Mouse (Mus musculus): ENCODE measurements around the gene Foxo4.

Gene Foxo4

DNA sequence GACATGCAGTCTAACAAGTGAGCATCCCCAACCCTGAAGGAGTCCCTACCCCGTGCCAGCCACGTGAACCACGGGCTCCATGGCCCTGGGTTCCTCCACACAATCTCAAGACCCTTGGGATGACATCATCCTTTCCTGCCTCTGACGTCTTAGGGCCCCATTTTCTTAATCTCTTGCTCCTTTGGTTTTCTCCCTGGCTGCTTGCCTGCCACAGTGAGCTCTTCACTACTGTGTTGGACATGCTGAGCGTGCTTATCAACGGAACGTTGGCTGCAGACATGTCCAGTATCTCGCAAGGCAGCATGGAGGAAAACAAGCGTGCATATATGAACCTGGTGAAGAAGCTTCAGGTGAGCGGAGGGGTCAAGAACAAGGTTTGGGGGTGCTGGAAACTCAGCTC lies 35.8 kb downstream of the Foxo4 start:
- peak; percentile 31 to 59 for DNase-seq (ENCODE audit: low spot score in 2 of 2)

DNA sequence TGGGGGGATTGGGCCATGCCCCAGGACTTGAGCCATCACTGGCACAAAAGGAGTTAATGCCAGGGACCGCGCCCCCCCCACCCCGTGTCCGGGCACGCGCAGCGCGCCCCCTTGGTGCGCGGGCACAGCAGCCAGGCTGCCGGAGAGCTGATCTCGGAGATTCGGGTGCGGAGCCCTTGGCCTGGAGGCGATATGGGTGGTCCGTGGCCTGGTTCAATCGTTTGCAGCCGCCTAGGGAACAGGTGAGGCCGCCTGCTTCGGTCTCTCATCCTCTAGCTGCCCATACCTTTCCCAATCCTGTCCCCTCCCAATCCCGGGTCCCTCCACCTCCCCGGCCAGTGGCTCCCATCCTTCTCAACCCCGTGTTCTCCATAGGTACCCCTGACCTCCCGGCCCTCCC lies 44.7 kb downstream of the Foxo4 start, which contains the start of gene Nlgn3:
Nlgn3 (plus strand) TSS at position 114 of the 400 bp plus-strand sequence.
- DNase-seq (ENCODE audit: low spot score in 2 of 2): no peak

DNA sequence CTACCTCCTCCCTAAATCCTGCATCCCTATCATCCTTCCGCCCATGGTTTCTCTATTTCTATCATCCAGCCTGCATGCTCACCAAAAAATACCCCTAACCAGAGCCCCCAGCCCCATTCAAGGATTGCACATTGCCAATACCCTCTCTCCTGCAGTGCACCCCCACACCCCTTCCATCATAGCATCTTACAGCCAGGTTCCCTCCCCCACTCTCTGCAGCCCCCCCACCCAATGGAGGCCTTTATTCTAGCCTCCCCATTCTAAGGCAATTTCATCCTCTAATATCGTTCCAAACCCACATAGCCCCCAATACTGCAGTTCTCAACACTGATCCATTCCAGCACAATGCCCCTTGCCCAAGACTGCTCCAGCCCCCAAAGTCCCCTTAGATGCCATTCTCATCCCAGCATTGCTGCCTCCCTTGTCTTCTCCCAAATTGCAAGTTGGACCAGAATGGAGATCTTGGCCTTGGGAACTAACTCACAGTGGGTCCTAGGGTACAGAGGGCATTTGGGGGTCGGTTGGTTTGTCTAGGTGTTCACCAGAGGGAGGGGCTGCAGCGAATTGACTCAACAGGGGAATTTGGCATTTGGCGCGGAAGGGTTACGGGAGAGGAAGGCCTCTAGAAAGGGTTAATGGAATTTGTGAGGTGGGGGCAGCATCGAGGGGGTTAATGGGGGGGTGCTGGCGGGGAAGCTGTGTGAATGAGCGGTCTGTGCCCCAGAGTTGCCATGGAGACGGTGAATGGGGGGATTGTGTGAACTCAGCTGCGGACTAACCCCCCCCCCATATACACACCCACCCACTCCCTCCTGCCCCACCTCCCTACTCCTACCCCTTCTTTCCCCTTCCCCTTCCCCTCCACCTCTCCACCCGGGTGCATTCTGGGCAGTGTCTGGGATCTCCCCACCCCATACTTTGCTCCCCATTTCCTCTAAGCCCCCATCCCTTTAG lies 45.4 kb downstream of the Foxo4 start:
- DNase-seq (ENCODE audit: low spot score in 2 of 2): no peak

DNA sequence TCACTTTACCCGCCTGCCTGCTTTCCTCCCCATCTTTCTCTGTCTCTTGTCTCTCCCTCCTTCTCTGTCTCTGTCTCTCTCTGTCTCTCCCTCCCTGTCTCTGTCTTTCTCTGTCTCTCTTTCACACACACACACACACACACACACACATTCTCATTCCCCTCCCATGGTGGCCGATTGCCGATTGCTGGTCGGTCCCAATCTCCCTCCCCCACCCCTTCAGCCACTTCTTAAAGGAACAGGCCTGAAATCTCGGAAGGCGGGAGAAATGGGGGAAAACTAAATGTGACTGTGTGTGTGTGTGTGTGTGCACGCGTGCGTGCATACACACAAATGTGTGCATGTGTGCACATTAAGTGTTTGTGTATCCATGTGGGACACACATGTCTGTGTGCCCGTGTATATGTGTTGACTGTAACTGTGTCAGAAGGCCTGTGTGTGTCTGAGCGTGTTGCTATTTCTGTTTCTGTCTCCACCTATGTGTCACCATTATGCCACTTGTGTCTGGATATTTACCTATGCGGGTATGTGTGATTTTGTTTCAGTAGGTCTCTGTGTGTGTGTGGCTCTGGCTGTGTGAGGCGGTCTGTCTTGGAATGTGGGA lies 46.2 kb downstream of the Foxo4 start:
- DNase-seq (ENCODE audit: low spot score in 2 of 2): no peak

- no peak for DNase-seq (ENCODE audit: low spot score in 2 of 2)
Observed at GRCm38 (mm10) chrX:101301654-101302053, 47.3 kb downstream of the Foxo4 start.

GRCm38 (mm10) chrX:101304646-101305045 lies 50.3 kb downstream of the Foxo4 start:
- no peak for DNase-seq (ENCODE audit: low spot score in 2 of 2)

DNA sequence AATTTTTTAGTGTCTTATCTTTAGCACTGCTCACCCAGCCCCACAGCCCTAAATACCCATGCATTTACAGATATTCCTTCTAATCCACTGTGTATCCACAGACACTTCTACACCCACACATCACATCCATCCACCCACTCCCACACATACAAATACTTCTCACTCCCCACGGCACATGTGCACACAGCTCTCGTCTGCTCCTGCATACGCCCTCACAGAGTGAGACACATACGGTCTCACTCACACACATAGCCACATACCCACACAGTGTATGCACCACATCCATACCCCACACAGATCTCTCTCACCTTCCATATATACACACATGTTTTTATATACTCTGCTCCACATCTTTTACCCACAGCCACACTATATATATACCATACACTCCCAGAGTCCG lies 55.0 kb downstream of the Foxo4 start:
- DNase-seq (ENCODE audit: low spot score in 2 of 2): no peak

Data from spleen, postnatal 4 days (tissue).